Mouse (Mus musculus) mesoderm, embryonic 11.5 days (tissue): ENCODE measurements around the gene Fam13a.
A peak's percentile ranks its signal among the peaks of the same experiment; 100 is the strongest.

ENCODE experiments used
- DNase-seq: peaks from one replicate; pipeline ENCODE4 v3.0.0-alpha.2; 2012; ENCODE audit warnings: low read depth, low spot score

Gene Fam13a

GRCm38 (mm10) chr6:58933189-58933913 lies 91.0 kb downstream of the Fam13a start:
- peak; percentile 73 for DNase-seq

GRCm38 (mm10) chr6:58932515-58933188 lies 91.7 kb downstream of the Fam13a start:
- DNase-seq = no peak

GRCm38 (mm10) chr6:58931149-58931548 lies 93.2 kb downstream of the Fam13a start:
- no peak for DNase-seq

- no peak for DNase-seq
Observed at GRCm38 (mm10) chr6:58929911-58930431, 94.4 kb downstream of the Fam13a start.

- DNase-seq = no peak
Observed at GRCm38 (mm10) chr6:58927881-58928280, 96.5 kb downstream of the Fam13a start.

- DNase-seq = no peak
Observed at GRCm38 (mm10) chr6:58922511-58922910, 101.8 kb downstream of the Fam13a start.

- no peak for DNase-seq
Observed at GRCm38 (mm10) chr6:58921623-58922022, 102.7 kb downstream of the Fam13a start.

GRCm38 (mm10) chr6:58920735-58921134 lies 103.6 kb downstream of the Fam13a start:
- DNase-seq = no peak

GRCm38 (mm10) chr6:58916498-58916897 lies 107.9 kb downstream of the Fam13a start:
- no peak for DNase-seq

GRCm38 (mm10) chr6:58913971-58914370 lies 110.4 kb downstream of the Fam13a start:
- no peak for DNase-seq

- no peak for DNase-seq
Observed at GRCm38 (mm10) chr6:58913551-58913950, 110.8 kb downstream of the Fam13a start.

- DNase-seq = no peak
Observed at GRCm38 (mm10) chr6:58912842-58913241, 111.5 kb downstream of the Fam13a start.

GRCm38 (mm10) chr6:58907791-58908190 lies 116.6 kb downstream of the Fam13a start:
- DNase-seq = no peak

GRCm38 (mm10) chr6:58907336-58907735 lies 117.0 kb downstream of the Fam13a start:
- DNase-seq = no peak

- DNase-seq = peak; percentile 52
Observed at GRCm38 (mm10) chr6:58906852-58907261, 117.5 kb downstream of the Fam13a start, which contains the start of gene Nap1l5. Nap1l5 (minus strand) TSS chr6:58907076.

GRCm38 (mm10) chr6:58904551-58904950 lies 119.8 kb downstream of the Fam13a start:
- DNase-seq = peak; percentile 30

GRCm38 (mm10) chr6:58903171-58903570 lies 121.2 kb downstream of the Fam13a start:
- DNase-seq = peak; percentile 57

- DNase-seq = no peak
Observed at GRCm38 (mm10) chr6:58900536-58900935, 123.8 kb downstream of the Fam13a start.

- no peak for DNase-seq
Observed at GRCm38 (mm10) chr6:58899076-58899475, 125.3 kb downstream of the Fam13a start.

GRCm38 (mm10) chr6:58896648-58897047 lies 127.7 kb downstream of the Fam13a start:
- DNase-seq = no peak

- no peak for DNase-seq
Observed at GRCm38 (mm10) chr6:58894994-58895393, 129.4 kb downstream of the Fam13a start.

- DNase-seq = no peak
Observed at GRCm38 (mm10) chr6:58893307-58893706, 131.0 kb downstream of the Fam13a start.

- DNase-seq = no peak
Observed at GRCm38 (mm10) chr6:58889917-58890316, 134.4 kb downstream of the Fam13a start.
